Mouse (Mus musculus) telencephalon, adult 2 months (tissue): ENCODE measurements at regions not wholly inside any gene's neighbourhood (a gene's known extent, or its start where the extent isn't known, plus 50 kb on each side); places are given as distances from the start of the nearest gene placed in this dataset.

ENCODE experiments used
- DNase-seq: peaks from one replicate; pipeline ENCODE4 v3.0.0-alpha.2; 2011; ENCODE audit warnings: low read depth, low spot score

- DNase-seq = no peak
Observed at GRCm38 (mm10) chr1:83728810-83729209, 320.8 kb upstream of the Sphkap start.

DNA sequence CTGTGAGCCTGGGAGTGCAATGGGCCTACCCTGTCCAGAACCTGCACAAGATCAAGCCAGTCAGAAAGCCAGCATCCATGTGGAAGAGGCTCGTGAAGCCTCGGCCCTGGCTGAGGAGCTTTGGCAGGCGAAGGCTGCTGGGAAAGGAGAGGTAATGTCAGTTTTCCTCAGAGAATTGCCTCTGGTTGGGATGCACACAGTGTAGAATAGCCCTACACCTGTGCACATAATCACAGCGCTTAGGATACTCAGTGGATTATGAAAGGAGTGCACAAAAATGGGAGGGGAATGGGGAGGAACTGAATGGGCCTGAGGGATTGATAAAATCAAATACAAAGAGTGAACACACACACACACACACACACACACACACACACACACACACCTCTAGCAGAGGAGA lies 319.9 kb upstream of the Sphkap start:
- no peak for DNase-seq

- DNase-seq = no peak
Observed at GRCm38 (mm10) chr1:83727215-83727614, 319.2 kb upstream of the Sphkap start.

DNA sequence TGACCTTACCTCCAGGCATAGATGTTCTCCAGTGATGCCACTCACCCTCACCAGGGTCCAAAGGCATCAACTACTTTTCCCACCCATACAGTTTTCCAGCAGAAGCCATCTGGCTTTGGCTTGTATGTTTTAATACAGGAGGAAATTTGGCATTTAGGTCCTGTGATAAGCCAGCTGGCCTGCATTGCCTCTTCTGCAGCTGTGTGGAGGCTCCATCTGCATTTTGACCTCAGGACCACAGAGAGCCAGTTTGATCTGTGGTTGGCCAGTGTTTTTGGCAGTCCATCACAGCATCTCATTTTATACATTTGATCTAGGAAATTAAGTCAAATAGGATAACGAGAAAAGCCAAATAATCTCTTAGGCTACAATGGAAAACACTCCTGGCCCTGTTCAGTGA lies 315.1 kb upstream of the Sphkap start:
- DNase-seq = no peak

DNA sequence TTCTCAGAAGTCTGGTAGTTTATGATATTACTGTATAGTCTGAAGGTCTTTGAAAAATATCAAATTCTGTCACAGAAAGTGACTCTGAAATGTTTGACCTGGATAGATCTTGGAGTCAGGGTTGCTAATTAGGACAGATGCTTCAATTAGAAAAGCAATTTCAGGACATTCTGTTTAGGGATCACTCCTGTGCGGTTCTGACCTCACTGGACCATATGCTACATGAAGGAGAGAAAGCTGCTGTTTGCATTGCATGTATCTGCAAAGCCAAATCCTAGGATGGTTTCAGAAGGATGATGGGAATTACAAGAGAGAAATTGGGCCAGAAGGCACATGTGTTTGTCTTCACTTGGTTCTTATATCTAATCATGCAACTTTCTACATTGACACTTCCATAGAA lies 312.2 kb upstream of the Sphkap start:
- DNase-seq = no peak

GRCm38 (mm10) chr1:83717056-83717455 lies 309.1 kb upstream of the Sphkap start:
- peak; percentile 47 for DNase-seq

- DNase-seq = no peak
Observed at GRCm38 (mm10) chr1:83701696-83702404, 293.9 kb upstream of the Sphkap start.

DNA sequence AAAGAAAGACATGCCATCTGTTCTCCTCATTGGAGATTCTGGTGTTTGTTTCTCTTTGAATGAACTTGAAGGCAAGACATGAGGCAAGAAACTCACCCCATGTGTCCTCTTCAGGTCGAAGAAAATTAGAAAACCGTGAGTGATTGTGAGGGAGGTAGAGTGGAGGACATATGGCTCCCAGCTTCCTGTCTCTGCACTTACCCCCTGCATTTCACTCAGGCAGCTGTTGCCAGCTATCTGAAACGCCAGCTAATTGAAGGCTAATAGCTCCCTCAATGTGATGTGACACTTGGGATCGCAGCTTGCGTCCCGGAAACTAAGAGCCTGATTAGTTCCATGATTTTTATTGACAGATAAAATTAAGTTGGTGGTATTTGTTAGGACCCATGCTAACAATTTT lies 289.4 kb upstream of the Sphkap start:
- no peak for DNase-seq

- DNase-seq = peak; percentile 49
Observed at GRCm38 (mm10) chr1:83685221-83685620, 277.2 kb upstream of the Sphkap start.

- no peak for DNase-seq
Observed at GRCm38 (mm10) chr1:83665326-83665725, 257.3 kb upstream of the Sphkap start.

- DNase-seq = no peak
Observed at GRCm38 (mm10) chr1:83661808-83662802, 254.1 kb upstream of the Sphkap start.

GRCm38 (mm10) chr1:83653661-83654060 lies 245.7 kb upstream of the Sphkap start:
- peak; percentile 47 for DNase-seq

GRCm38 (mm10) chr1:83645606-83646005 lies 237.6 kb upstream of the Sphkap start:
- no peak for DNase-seq

- no peak for DNase-seq
Observed at GRCm38 (mm10) chr1:83642656-83643055, 234.7 kb upstream of the Sphkap start.

- DNase-seq = no peak
Observed at GRCm38 (mm10) chr1:83636051-83636450, 228.1 kb upstream of the Sphkap start.

GRCm38 (mm10) chr1:83631798-83632197 lies 223.8 kb upstream of the Sphkap start:
- DNase-seq = no peak

DNA sequence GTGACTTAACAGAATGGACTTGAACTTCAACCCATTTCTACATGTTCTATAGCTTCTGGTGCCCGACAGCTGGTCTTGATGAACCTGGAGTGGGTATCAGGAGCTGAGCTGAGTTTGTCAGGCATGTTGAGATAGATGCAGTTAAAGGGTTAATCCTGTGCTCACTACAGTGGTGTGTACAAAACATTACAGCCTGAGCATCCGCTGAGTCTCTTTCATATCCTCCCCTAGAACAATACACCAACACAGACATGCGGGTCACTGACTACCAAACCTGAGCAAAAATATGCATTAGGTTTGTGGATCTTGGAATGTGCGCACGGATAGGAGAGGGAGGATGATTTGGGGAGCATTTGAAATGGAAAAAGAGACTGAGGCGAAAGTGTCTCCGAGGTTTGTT lies 223.4 kb upstream of the Sphkap start:
- no peak for DNase-seq

DNA sequence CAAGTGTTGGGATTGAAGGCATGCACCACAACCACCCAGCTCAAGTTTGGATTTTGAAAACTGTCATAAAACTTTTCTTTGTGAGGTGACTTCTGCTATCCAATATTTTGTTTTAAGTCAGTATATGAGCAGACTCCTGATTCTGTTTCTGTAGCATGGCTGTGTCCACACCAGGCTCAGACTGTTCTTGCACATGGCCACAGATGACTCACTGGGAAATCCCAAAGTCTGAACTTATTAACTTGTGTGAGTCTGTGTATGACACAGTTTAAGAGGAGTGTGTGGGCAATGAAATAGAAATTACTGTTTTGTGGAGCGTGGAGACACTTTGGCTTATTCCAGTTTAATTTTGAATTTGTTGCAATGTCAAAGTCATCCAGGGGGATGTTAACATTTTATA lies 179.3 kb upstream of the Sphkap start:
- DNase-seq = no peak

DNA sequence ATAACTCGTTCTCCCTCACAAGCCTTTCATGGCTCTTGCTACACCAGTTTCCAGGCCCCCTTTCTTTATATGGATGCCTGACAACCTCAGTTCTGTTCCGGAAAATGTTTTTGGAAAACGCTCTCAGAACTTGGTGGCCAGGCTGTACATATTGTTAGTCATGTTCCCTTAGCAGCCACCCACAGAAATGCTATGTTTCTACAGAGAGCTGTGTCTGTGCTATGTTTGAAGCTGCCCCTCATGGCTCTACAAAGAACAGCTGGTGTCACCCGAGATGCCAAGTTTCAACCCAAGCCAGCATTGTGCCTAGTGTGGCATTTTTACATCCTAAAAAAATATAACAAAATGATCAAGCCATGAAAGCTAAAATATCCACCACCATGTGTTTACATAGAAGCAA lies 175.0 kb upstream of the Sphkap start:
- peak; percentile 81 for DNase-seq

DNA sequence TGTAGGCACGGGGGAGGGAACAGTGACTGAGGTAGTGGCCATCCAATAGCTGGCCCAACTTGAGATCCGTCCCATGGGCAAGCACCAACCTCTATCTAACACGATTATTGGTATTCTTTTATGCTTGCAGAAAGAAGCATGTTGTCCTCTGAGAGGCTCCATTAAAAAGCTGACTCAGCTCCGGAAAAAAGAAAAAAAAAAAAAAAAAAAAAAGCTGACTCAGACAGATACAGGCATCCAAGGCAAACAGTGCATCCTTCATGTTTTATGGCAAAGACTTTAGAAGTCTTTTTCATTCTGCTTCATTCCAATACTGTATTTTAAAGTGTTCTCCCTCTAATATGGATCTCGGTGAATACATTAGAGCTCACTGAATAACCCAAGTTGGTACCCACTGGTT lies 162.0 kb upstream of the Sphkap start:
- DNase-seq = no peak

GRCm38 (mm10) chr1:83568746-83569145 lies 160.7 kb upstream of the Sphkap start:
- DNase-seq = no peak

DNA sequence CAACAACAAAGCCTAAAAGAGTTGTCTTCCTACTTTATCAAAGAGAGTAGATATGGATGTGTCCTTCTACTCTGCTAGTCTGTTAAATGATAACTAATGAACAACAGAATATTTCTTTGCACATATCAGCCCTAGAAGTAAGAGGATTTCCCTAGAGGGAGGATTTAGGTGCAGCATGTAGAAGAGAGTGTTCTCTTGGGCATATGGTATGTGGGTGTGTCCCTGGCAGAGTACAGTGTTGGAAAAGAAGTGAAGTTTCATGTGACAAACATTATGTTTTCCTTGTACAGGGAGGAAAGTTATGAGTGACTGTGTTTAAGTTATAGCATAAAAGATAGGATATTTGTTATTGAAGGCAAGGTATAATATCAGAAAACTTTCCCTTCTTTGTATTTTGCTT lies 143.6 kb upstream of the Sphkap start:
- peak; percentile 87 for DNase-seq

DNA sequence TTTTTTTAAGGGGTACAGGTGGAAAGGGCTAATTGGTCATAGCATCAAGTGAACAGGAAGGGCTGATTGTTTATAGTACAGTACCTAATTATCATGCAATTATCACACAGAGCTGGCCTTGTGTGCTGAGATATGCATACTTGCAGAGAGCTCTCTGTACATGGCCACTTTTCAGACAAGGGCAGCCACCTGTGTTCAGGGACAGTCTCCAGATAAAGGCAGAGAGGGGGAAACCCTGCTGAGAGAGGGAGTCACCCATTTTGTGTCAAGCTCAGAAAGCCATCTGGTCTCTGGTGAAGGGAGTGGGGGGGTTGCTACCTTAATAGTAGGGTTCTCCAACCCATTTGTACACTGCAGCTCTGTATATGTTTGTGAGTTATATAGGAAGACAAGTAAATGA lies 127.5 kb upstream of the Sphkap start:
- DNase-seq = no peak
